Mouse (Mus musculus) small intestine, adult 2 months (tissue): ENCODE results near the gene Nfatc2ip.

Experiments used
- CTCF ChIP-seq: fragments of 200-500 bp; IDR thresholded peaks from 2 replicates; pipeline ENCODE4 v1.5.1; 2012; ENCODE audit warnings: low read depth, mild to moderate bottlenecking, control low read depth, inconsistent platforms, low read length, moderate library complexity, mixed read lengths; ENCODE audit not compliant: insufficient replicate concordance, insufficient read length; ENCODE audit errors: extremely low read depth
- POLR2A ChIP-seq: fragments of 200-500 bp; IDR thresholded peaks from 2 replicates; pipeline ENCODE4 v1.6.1; 2012; ENCODE audit warnings: low read depth, mild to moderate bottlenecking, control low read depth, inconsistent platforms, low read length, moderate library complexity

DNA sequence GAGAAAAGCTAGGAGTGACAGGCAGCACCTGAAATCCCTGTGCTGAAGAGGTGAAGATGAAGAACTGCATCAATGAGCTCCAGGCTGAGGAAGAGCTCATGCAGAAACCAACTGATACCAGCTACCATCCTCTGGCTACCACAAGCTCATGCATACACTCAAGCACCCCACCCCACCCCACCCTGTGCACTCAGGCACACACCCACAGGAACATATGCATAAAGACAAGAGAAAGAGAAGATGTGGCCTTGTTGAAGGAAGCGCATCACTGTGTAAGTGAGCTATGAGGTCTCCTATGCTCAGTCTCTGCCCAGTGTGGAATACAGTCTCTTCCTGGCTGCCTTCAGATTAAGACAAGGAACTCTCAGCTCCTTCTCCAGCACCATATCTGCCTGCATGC is 8.4 kb downstream of the Nfatc2ip start:
- TF ChIP-seq POLR2A (no peak), CTCF (no peak)
